Mouse (Mus musculus) neural tube, embryonic 13.5 days (tissue): ENCODE results near the gene Syt2. TPM values are rescaled to one million over a fixed set of nuclear protein-coding genes. Genes with fewer than 3 reads are reported as not detected.

Experiments
- microRNA-seq: library from miRNA; unstranded; fragments of <30 nt; microRNA quantifications from one replicate; pipeline ENCODE4, GENCODE M21; 2016
- polyA plus RNA-seq: library from polyadenylated mRNA; unstranded; fragments of >200 nt; fragmentation: Nextera tagmentation; extraction: Ambion mirVana; gene quantifications from 2 replicates; pipeline ENCODE4 v1.2.1, GENCODE M21; 2015

Gene Syt2
- polyA plus RNA-seq, 1 experiment from 2014 or later: 13.9 TPM

Small RNA genes within 50 kb of the gene (microRNA-seq; reads per million reads assigned to microRNA genes)
- gene Gm22232: not detected

Other genes starting within 250 kb of the Syt2 start
- 24.7 and 25.4 TPM in 2 replicates for gene Cyb5r1, start 241.1 kb upstream of the Syt2 start, polyA plus RNA-seq
- 79.7 and 84.0 TPM in 2 replicates for gene Adipor1, start 231.3 kb upstream of the Syt2 start, polyA plus RNA-seq
- gene Klhl12, start 191.1 kb upstream of the Syt2 start, polyA plus RNA-seq: 31.4 and 35.5 TPM in 2 replicates
- 65.1 and 67.4 TPM in 2 replicates for gene Rabif, start 152.0 kb upstream of the Syt2 start, polyA plus RNA-seq
- gene Mgat4e, start 97.0 kb upstream of the Syt2 start, polyA plus RNA-seq: not detected in 2 replicates
- 90.2 and 98.9 TPM in 2 replicates for gene Kdm5b, start 86.5 kb upstream of the Syt2 start, polyA plus RNA-seq